Mouse (Mus musculus) bone marrow macrophage, adult 2 months (primary cell): ENCODE data around the gene Sec63.

Experiments
- CTCF ChIP-seq: IDR thresholded peaks from 2 replicates; pipeline ENCODE4 v1.5.1; 2012; ENCODE audit warnings: low read depth, mild to moderate bottlenecking, low read length, moderate library complexity
- POLR2A ChIP-seq: IDR thresholded peaks from 2 replicates; pipeline ENCODE4 v1.6.1; 2012; ENCODE audit warnings: mild to moderate bottlenecking, low read depth, low read length, borderline replicate concordance

DNA sequence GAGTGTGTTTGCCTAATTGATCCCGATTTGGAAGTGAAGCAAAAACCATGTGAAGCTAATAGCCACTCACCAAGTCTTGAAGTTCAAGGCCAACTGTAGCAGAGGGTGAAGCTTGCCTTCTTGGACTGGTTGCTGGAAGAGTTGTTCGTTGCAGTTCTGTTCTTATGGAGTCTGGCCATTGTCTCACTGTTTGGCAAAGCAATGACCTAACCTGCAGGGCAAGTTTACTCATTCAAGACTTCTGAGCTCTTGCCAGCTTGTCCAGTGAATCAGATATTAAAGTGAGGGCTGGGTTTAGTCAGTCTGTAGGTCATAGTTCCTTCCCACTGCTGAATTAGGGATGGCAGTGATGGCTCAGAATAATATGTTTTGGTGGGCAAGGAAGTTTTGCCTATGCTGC lies 7.0 kb upstream of the Sec63 start:
- TF ChIP-seq CTCF (no peak), POLR2A (no peak)
